Mouse (Mus musculus) Patski (cell line): ENCODE results near the gene Sfmbt2. TPM values are rescaled to one million over a fixed set of nuclear protein-coding genes. Genes with fewer than 3 reads are reported as not detected.

Experiments
- ATAC-seq: fragments of 100-300 bp; one replicate; pipeline ENCODE4 v1.8.0; 2021
- CTCF ChIA-PET: fragments of 350-600 bp; sonication (Branson Sonifier 250); formaldehyde crosslinking; loops from one replicate; lab custom pipeline; 2022; ENCODE audit warnings: inconsistent platforms; lab: Charles Lee
- POLR2A ChIA-PET: fragments of 350-600 bp; sonication (Branson Sonifier 250); formaldehyde crosslinking; loops from one replicate; lab custom pipeline; 2022; ENCODE audit warnings: antibody characterized with exemption, inconsistent platforms; lab: Charles Lee
- DNase-seq: peaks from one replicate; pipeline ENCODE4 v3.0.0-alpha.2; 2011; ENCODE audit warnings: low read depth, low spot score
- H3K27me3 ChIP-seq: fragments of 371-371 bp; one replicate; pipeline ENCODE4 v1.5.1; 2021
- CTCF ChIP-seq: fragments of 100-300 bp; IDR thresholded peaks from one replicate; pipeline ENCODE4 v1.5.1; 2021
- in situ Hi-C: fragments of 300-500 bp; cut with MboI; formaldehyde crosslinking; loops from 3 replicates; pipeline ENCODE4 v1.11.1; 2018; ENCODE audit warnings: low pct_unique_long_range_greater_than_20kb, mixed read lengths
- polyA plus RNA-seq: library from polyadenylated mRNA; unstranded; gene quantifications from one replicate; pipeline ENCODE4 v1.2.3, GENCODE M21; 2021

The Sfmbt2 gene
- polyA plus RNA-seq, 1 experiment from 2014 or later, result 1.0 TPM

- CTCF ChIA-PET, result no interaction called here
- no peak for ATAC-seq
These were observed 172.1 kb downstream of the Sfmbt2 start for GRCm38 (mm10) chr2:10542388-10542787.

GRCm38 (mm10) chr2:10558816-10559215, 188.5 kb downstream of the Sfmbt2 start:
- ChIA-PET POLR2A (no interaction called here), CTCF (no interaction called here)
- TF ChIP-seq CTCF, result no peak

More at GRCm38 (mm10) chr2:10542388-10542787, 172.1 kb downstream of the Sfmbt2 start:
- in situ Hi-C loops, result no loop called here
- POLR2A ChIA-PET, result interaction anchor here (0.6 kb wide), 1 partner anchor 13 kb away, joined by 3 read pairs; no protein-coding TSS in a partner anchor
- no peaks in the 10 kb centered on the region for H3K27me3 ChIP-seq
- TF ChIP-seq CTCF, result no peak
- no peak for DNase-seq

GRCm38 (mm10) chr2:10565491-10565890, 195.2 kb downstream of the Sfmbt2 start:
- TF ChIP-seq CTCF, result no peak
- in situ Hi-C loops, result no loop called here
- ChIA-PET CTCF (interaction anchor here (1.7 kb wide), 1 partner anchor 9 kb away, joined by 4 read pairs; no protein-coding TSS in a partner anchor), POLR2A (no interaction called here)
- ATAC-seq, result no peak
- H3K27me3 ChIP-seq, result no peaks in the 10 kb centered on the region
- DNase-seq, result no peak

More at GRCm38 (mm10) chr2:10558816-10559215, 188.5 kb downstream of the Sfmbt2 start:
- DNase-seq (no peak), ATAC-seq (no peak)
- in situ Hi-C loops, result no loop called here
- H3K27me3 ChIP-seq, result no peaks in the 10 kb centered on the region

- no peaks in the 10 kb centered on the region for H3K27me3 ChIP-seq
- in situ Hi-C loops, result no loop called here
- POLR2A ChIA-PET, result no interaction called here
- CTCF ChIA-PET, result no interaction called here
- no peak for TF ChIP-seq CTCF
- DNase-seq, result no peak
- no peak for ATAC-seq
These were observed 199.1 kb downstream of the Sfmbt2 start for GRCm38 (mm10) chr2:10569392-10569791.

GRCm38 (mm10) chr2:10572311-10572710, 202.0 kb downstream of the Sfmbt2 start:
- no peak for DNase-seq
- POLR2A ChIA-PET, result no interaction called here
- CTCF ChIA-PET, result interaction anchor here (0.9 to 1.2 kb wide), 2 partner anchors 10 to 15 kb away, joined by 3 read pairs; no protein-coding TSS in a partner anchor
- TF ChIP-seq CTCF, result no peak
- in situ Hi-C loops, result no loop called here
- H3K27me3 ChIP-seq, result no peaks in the 10 kb centered on the region
- ATAC-seq, result no peak

GRCm38 (mm10) chr2:10575962-10576740, 205.8 kb downstream of the Sfmbt2 start:
- ChIA-PET POLR2A (no interaction called here), CTCF (no interaction called here)
- in situ Hi-C loops, result no loop called here
- H3K27me3 ChIP-seq, result no peaks in the 10 kb centered on the region
- ATAC-seq (no peak), DNase-seq (no peak)
- no peak for TF ChIP-seq CTCF

- TF ChIP-seq CTCF, result no peak
- in situ Hi-C loops, result no loop called here
These were observed 212.4 kb downstream of the Sfmbt2 start for GRCm38 (mm10) chr2:10582673-10583072.

GRCm38 (mm10) chr2:10583103-10583502, 212.8 kb downstream of the Sfmbt2 start:
- ChIA-PET CTCF (no interaction called here), POLR2A (no interaction called here)
- in situ Hi-C loops, result no loop called here
- DNase-seq, result no peak
- TF ChIP-seq CTCF, result no peak
- ATAC-seq, result no peak
- H3K27me3 ChIP-seq, result no peaks in the 10 kb centered on the region

More at GRCm38 (mm10) chr2:10582673-10583072, 212.4 kb downstream of the Sfmbt2 start:
- no peak for DNase-seq
- ATAC-seq, result no peak
- POLR2A ChIA-PET, result no interaction called here
- CTCF ChIA-PET, result no interaction called here
- no peaks in the 10 kb centered on the region for H3K27me3 ChIP-seq

GRCm38 (mm10) chr2:10591310-10591709, 221.0 kb downstream of the Sfmbt2 start:
- CTCF ChIA-PET, result interaction anchor here (1.4 kb wide), 1 partner anchor 17 kb away, joined by 4 read pairs; no protein-coding TSS in a partner anchor
- in situ Hi-C loops, result no loop called here
- POLR2A ChIA-PET, result no interaction called here
- ATAC-seq, result no peak
- H3K27me3 ChIP-seq, result no peaks in the 10 kb centered on the region
- no peak for TF ChIP-seq CTCF
- no peak for DNase-seq

GRCm38 (mm10) chr2:10615500-10615899, 245.2 kb downstream of the Sfmbt2 start:
- TF ChIP-seq CTCF, result no peak
- ATAC-seq (no peak), DNase-seq (no peak)
- in situ Hi-C loops, result no loop called here
- POLR2A ChIA-PET, result no interaction called here
- peaks cover 4% of the 10 kb centered on the region for H3K27me3 ChIP-seq
- CTCF ChIA-PET, result no interaction called here

Other genes with a start within 250 kb of the Sfmbt2 start
- 0.01 TPM for gene Itih2, start 239.1 kb upstream of the Sfmbt2 start, polyA plus RNA-seq
- gene Itih5, start 216.9 kb upstream of the Sfmbt2 start, polyA plus RNA-seq, result not detected